Mouse (Mus musculus): ENCODE data around the gene Akt2. TPM values are rescaled to one million over a fixed set of nuclear protein-coding genes. Genes with fewer than 3 reads are reported as not detected.

Gene Akt2
- 8.8 TPM for polyA plus RNA-seq (2014; fragmentation: Illumina TruSeq; extraction: RNeasy Lipid Tissue Mini Kit (QIAGEN cat#74804); ENCODE audit: low read depth, low replicate concordance)

GRCm38 (mm10) chr7:27591266-27592216, at the start of gene Akt2:
Akt2 (plus strand) TSS chr7:27591552.

GRCm38 (mm10) chr7:27552931-27553513, 38.3 kb upstream of the Akt2 start, which contains the start of the genes Pld3 and 2310022A10Rik:
Pld3 (minus strand) TSS chr7:27553218.
2310022A10Rik (plus strand) TSS chr7:27553233.

DNA sequence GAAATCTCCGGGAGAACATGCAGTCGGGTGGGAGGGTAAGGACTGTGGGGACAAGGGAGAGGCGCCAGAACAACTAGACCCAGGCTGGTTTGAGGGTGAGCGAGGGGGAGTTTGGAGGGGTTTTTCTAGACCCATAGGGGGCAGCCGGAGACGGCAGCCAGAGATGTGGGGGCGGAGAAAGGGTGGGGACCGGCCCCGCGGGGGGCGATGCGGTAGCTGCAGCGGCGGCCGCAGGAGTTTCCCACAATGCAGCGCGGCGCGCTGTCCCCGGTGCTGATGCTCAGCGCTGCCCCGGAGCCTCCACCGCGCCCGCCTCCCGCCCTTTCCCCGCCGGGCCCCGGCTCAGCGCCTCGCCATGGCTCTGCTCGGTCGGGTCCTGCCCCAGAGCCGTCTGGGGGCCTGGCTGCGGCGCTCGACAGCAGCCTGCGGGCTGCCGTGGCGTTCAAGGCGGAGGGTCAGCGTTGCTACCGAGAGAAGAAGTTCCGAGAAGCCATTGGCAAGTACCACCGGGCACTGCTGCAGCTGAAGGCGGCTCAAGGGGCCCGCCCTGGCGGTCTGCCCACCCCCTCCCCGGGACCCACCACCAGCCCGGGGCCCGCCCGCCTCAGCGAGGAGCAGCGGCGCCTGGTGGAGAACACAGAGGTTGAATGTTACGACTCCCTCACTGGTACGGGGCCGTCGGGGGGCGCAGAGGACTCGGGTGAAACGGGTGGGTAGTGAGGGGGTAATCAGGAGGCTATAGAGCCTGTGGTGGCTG, 62.5 kb downstream of the Akt2 start, which contains the start of gene Ttc9b:
TSS of gene Ttc9b (plus strand) at position 235 of the 757 bp plus-strand sequence.

DNA sequence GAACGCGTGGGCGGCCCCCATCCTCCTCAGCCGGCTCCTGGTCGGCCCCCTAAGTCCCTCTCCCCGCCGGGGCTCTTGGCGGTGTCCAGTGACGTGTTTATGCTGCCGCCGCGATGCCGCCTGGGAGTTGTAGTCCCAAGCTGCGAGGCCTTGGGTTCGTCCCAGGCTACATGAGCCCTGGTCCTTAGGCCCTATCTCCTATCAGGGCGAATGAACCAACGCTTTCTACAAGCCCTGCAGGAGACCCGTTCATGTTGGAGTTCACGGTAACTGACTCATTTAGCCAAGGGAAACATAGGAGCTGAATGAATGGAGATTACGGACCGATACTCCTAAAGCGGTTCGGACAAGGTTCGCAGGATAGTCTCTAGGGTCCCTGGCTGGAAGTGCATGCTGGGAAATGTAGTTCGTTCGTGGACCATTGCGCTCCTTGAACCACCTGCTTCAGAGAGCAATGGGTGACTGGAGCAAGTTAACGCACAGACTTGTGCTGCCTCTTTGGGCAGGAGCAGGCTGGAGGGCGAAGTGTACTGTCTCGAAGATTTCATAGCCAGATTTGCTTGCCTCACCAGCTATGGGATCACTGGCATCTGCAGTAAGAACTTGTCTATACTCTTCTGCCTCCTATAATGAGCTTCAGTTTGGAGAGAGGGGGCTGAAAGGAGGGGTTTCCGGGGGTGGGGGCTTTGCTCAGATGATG, 83.3 kb downstream of the Akt2 start, which contains the start of gene Map3k10:
TSS of gene Map3k10 (minus strand) at position 77 of the 700 bp plus-strand sequence.

GRCm38 (mm10) chr7:27688815-27689612, 97.7 kb downstream of the Akt2 start, which contains the start of gene Zfp607b:
Zfp607b (plus strand) TSS chr7:27689340.

Other genes with a start within 250 kb of the Akt2 start
- 0.57 TPM for gene Shkbp1, start 235.5 kb upstream of the Akt2 start, polyA plus RNA-seq (2014; fragmentation: Illumina TruSeq; extraction: RNeasy Lipid Tissue Mini Kit (QIAGEN cat#74804); ENCODE audit: low read depth, low replicate concordance)
- gene Gm20479, start 234.1 kb upstream of the Akt2 start, polyA plus RNA-seq (2014; fragmentation: Illumina TruSeq; extraction: RNeasy Lipid Tissue Mini Kit (QIAGEN cat#74804); ENCODE audit: low read depth, low replicate concordance), result not detected
- not detected for gene Sptbn4, start 143.9 kb upstream of the Akt2 start, polyA plus RNA-seq (2014; fragmentation: Illumina TruSeq; extraction: RNeasy Lipid Tissue Mini Kit (QIAGEN cat#74804); ENCODE audit: low read depth, low replicate concordance)
- gene Blvrb, start 143.6 kb upstream of the Akt2 start, polyA plus RNA-seq (2014; fragmentation: Illumina TruSeq; extraction: RNeasy Lipid Tissue Mini Kit (QIAGEN cat#74804); ENCODE audit: low read depth, low replicate concordance), result 1.1 TPM
- gene Sertad3, start 117.8 kb upstream of the Akt2 start, polyA plus RNA-seq (2014; fragmentation: Illumina TruSeq; extraction: RNeasy Lipid Tissue Mini Kit (QIAGEN cat#74804); ENCODE audit: low read depth, low replicate concordance), result 1.1 TPM
- 0.36 TPM for gene Sertad1, start 104.6 kb upstream of the Akt2 start, polyA plus RNA-seq (2014; fragmentation: Illumina TruSeq; extraction: RNeasy Lipid Tissue Mini Kit (QIAGEN cat#74804); ENCODE audit: low read depth, low replicate concordance)
- 0.08 TPM for gene Prx, start 92.2 kb upstream of the Akt2 start, polyA plus RNA-seq (2014; fragmentation: Illumina TruSeq; extraction: RNeasy Lipid Tissue Mini Kit (QIAGEN cat#74804); ENCODE audit: low read depth, low replicate concordance)
- gene Hipk4, start 68.3 kb upstream of the Akt2 start, polyA plus RNA-seq (2014; fragmentation: Illumina TruSeq; extraction: RNeasy Lipid Tissue Mini Kit (QIAGEN cat#74804); ENCODE audit: low read depth, low replicate concordance), result 0.20 TPM
- gene Pld3, start 38.3 kb upstream of the Akt2 start, polyA plus RNA-seq (2014; fragmentation: Illumina TruSeq; extraction: RNeasy Lipid Tissue Mini Kit (QIAGEN cat#74804); ENCODE audit: low read depth, low replicate concordance), result 1.8 TPM
- gene 2310022A10Rik, start 38.3 kb upstream of the Akt2 start, polyA plus RNA-seq (2014; fragmentation: Illumina TruSeq; extraction: RNeasy Lipid Tissue Mini Kit (QIAGEN cat#74804); ENCODE audit: low read depth, low replicate concordance), result 2.4 TPM
- not detected for gene Ttc9b, start 62.4 kb downstream of the Akt2 start, polyA plus RNA-seq (2014; fragmentation: Illumina TruSeq; extraction: RNeasy Lipid Tissue Mini Kit (QIAGEN cat#74804); ENCODE audit: low read depth, low replicate concordance)
- gene Map3k10, start 83.0 kb downstream of the Akt2 start, polyA plus RNA-seq (2014; fragmentation: Illumina TruSeq; extraction: RNeasy Lipid Tissue Mini Kit (QIAGEN cat#74804); ENCODE audit: low read depth, low replicate concordance), result 2.0 TPM
- gene Zfp607b, start 97.8 kb downstream of the Akt2 start, polyA plus RNA-seq (2014; fragmentation: Illumina TruSeq; extraction: RNeasy Lipid Tissue Mini Kit (QIAGEN cat#74804); ENCODE audit: low read depth, low replicate concordance), result 2.1 TPM
- gene Zfp60, start 139.8 kb downstream of the Akt2 start, polyA plus RNA-seq (2014; fragmentation: Illumina TruSeq; extraction: RNeasy Lipid Tissue Mini Kit (QIAGEN cat#74804); ENCODE audit: low read depth, low replicate concordance), result 25.0 TPM
- 15.7 TPM for gene Zfp626, start 215.6 kb downstream of the Akt2 start, polyA plus RNA-seq (2014; fragmentation: Illumina TruSeq; extraction: RNeasy Lipid Tissue Mini Kit (QIAGEN cat#74804); ENCODE audit: low read depth, low replicate concordance)
- gene Zfp59, start 247.1 kb downstream of the Akt2 start, polyA plus RNA-seq (2014; fragmentation: Illumina TruSeq; extraction: RNeasy Lipid Tissue Mini Kit (QIAGEN cat#74804); ENCODE audit: low read depth, low replicate concordance), result 11.0 TPM